In the genomic region with DNA sequence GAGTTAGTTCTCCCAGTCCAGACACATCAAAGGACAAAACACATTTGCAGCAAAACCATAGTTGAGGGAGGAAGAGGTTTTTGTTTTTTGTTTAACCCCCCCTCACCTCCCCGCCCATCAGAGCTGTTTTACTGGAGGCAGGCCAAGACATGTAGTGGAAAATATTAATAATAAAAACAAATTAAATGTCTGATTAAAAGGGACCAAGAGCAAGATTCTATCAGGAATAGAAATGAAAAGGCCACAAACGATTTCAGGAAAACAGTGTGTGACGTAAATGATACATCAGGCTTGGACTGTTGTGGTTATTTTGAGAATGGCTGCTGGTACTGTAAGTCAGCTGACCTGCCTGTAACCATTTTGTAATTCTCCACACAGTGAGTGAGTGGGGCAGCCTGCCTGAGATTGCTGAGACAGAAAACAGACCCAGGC, we compare ENCODE assay signal across 8 mouse cellular contexts.
A peak's percentile ranks its signal among the peaks of the same experiment; 100 is the strongest.
DNase-seq lines count a peak whose midpoint lies in the region; ATAC-seq and TF ChIP-seq lines count a peak whose summit lies in the region.

No protein-coding gene starts in this region.

- H3K4me2 ChIP-seq in midbrain, embryonic 14.5 days (ENCODE audit: low read length) = no peak overlapping the region
- no peak overlapping the region for H3K4me2 ChIP-seq in midbrain, embryonic 11.5 days
- peak overlapping the region; percentile 53 for H3K4me2 ChIP-seq in heart, embryonic 15.5 days
- peak overlapping the region; percentile 56 for H3K4me2 ChIP-seq in lung, postnatal 0 days (replicated peaks; ENCODE audit: low read depth, low read length)

- no peak for TF ChIP-seq CTCF in lung, postnatal 0 days (IDR thresholded peaks at IDR 0.05)

- no peak overlapping the region for H3K9ac ChIP-seq in midbrain, embryonic 14.5 days (replicated peaks; ENCODE audit: low read length)
- H3K9ac ChIP-seq in midbrain, embryonic 11.5 days (ENCODE audit: low read length) = no peak overlapping the region
- no peak overlapping the region for H3K9ac ChIP-seq in heart, embryonic 15.5 days
- no peak overlapping the region for H3K9ac ChIP-seq in lung, postnatal 0 days (replicated peaks; ENCODE audit: low read depth)

- H3K9me3 ChIP-seq in midbrain, embryonic 14.5 days (ENCODE audit: control insufficient read depth, low read length) = no peaks in the 10 kb centered on the region
- H3K9me3 ChIP-seq in midbrain, embryonic 11.5 days (ENCODE audit: control insufficient read depth, low read length) = no peaks in the 10 kb centered on the region
- no peaks in the 10 kb centered on the region for H3K9me3 ChIP-seq in heart, embryonic 15.5 days (replicated peaks)
- no peaks in the 10 kb centered on the region for H3K9me3 ChIP-seq in lung, postnatal 0 days (ENCODE audit: low read length)

- peak; percentile 38 for DNase-seq in midbrain, embryonic 14.5 days
- DNase-seq in midbrain, embryonic 11.5 days (ENCODE audit: low spot score, missing footprints) = no peak
- DNase-seq in cerebellum, adult 9-11 months = peak; percentile 57
- peak; percentile 80 for DNase-seq in lung, postnatal 0 days (ENCODE audit: low spot score)
- no peak for DNase-seq in layer of hippocampus, postnatal 36 days
- no peak for DNase-seq in left cerebral cortex, postnatal 4 days
- no peak for DNase-seq in thymus, postnatal 36 days

- no peak overlapping the region for H3K27ac ChIP-seq in midbrain, embryonic 14.5 days (replicated peaks; ENCODE audit: low read depth, low read length)
- no peak overlapping the region for H3K27ac ChIP-seq in midbrain, embryonic 11.5 days (ENCODE audit: low read depth, low read length)
- peak overlapping the region; percentile 81 for H3K27ac ChIP-seq in heart, embryonic 15.5 days
- peak overlapping the region; percentile 63 for H3K27ac ChIP-seq in lung, postnatal 0 days (ENCODE audit: low read length)

- peak; percentile 23; the same call in 1 of the 2 replicates for TF ChIP-seq EP300 in lung, postnatal 0 days (IDR thresholded peaks at IDR 0.05)

- peaks cover 25% of the 10 kb centered on the region for H3K4me1 ChIP-seq in midbrain, embryonic 14.5 days (ENCODE audit: control insufficient read depth, insufficient read depth, low read length)
- H3K4me1 ChIP-seq in midbrain, embryonic 11.5 days (ENCODE audit: control insufficient read depth, insufficient read depth, low read length) = no peaks in the 10 kb centered on the region; the same call in 1 of the 2 replicates
- peaks cover 16% of the 10 kb centered on the region for H3K4me1 ChIP-seq in heart, embryonic 15.5 days (replicated peaks)
- no peaks in the 10 kb centered on the region; the same call in 1 of the 2 replicates for H3K4me1 ChIP-seq in lung, postnatal 0 days (ENCODE audit: insufficient read depth, low read depth, low read length)

- no peak for ATAC-seq in midbrain, embryonic 14.5 days (ENCODE audit: low FRiP score, low TSS enrichment)
- ATAC-seq in midbrain, embryonic 11.5 days (ENCODE audit: low FRiP score) = no peak
- peak; percentile 80; the same call in 1 of the 2 replicates for ATAC-seq in heart, embryonic 15.5 days (replicated peaks; ENCODE audit: insufficient number of reproducible peaks, insufficient read depth, low FRiP score, low read depth)
- ATAC-seq in lung, postnatal 0 days = peak; percentile 77

- intact Hi-C loops in left cerebral cortex, postnatal 4 days (cut with DNase I) = no loop called here

- H3K27me3 ChIP-seq in midbrain, embryonic 14.5 days (ENCODE audit: control insufficient read depth, insufficient read depth, low read length) = no peaks in the 10 kb centered on the region
- no peaks in the 10 kb centered on the region for H3K27me3 ChIP-seq in midbrain, embryonic 11.5 days (ENCODE audit: control insufficient read depth, insufficient read depth, low read length)
- H3K27me3 ChIP-seq in heart, embryonic 15.5 days = no peaks in the 10 kb centered on the region
- no peaks in the 10 kb centered on the region for H3K27me3 ChIP-seq in lung, postnatal 0 days (replicated peaks; ENCODE audit: insufficient read depth, low read length)

- no peak overlapping the region for H3K4me3 ChIP-seq in midbrain, embryonic 14.5 days (replicated peaks; ENCODE audit: low read depth, low read length)
- no peak overlapping the region for H3K4me3 ChIP-seq in midbrain, embryonic 11.5 days (ENCODE audit: low read depth, low read length)
- H3K4me3 ChIP-seq in heart, embryonic 15.5 days = no peak overlapping the region
- no peak overlapping the region for H3K4me3 ChIP-seq in lung, postnatal 0 days (ENCODE audit: low read depth, low read length)

- no peaks in the 10 kb centered on the region for H3K36me3 ChIP-seq in midbrain, embryonic 14.5 days (ENCODE audit: control insufficient read depth, insufficient read depth, low read length)
- no peaks in the 10 kb centered on the region for H3K36me3 ChIP-seq in midbrain, embryonic 11.5 days (ENCODE audit: control insufficient read depth, insufficient read depth, low read length)
- H3K36me3 ChIP-seq in heart, embryonic 15.5 days = no peaks in the 10 kb centered on the region
- H3K36me3 ChIP-seq in lung, postnatal 0 days (ENCODE audit: insufficient read depth, low read length) = no peaks in the 10 kb centered on the region

- 42% methylated on average over 3 of the region's 3 CpGs for WGBS in midbrain, embryonic 14.5 days
- WGBS in midbrain, embryonic 11.5 days = 73% methylated on average over 3 of the region's 3 CpGs
- WGBS in heart, embryonic 15.5 days = 14% methylated on average over 3 of the region's 3 CpGs
- 32% methylated on average over 3 of the region's 3 CpGs for WGBS in lung, postnatal 0 days

Comparison
In these comparisons a context has a peak if more than half of its experiments do, and no peak if none do; other contexts are left out.
1. DNase-seq: peak in midbrain, embryonic 14.5 days (single experiment), cerebellum, adult 9-11 months (single experiment) and lung, postnatal 0 days (single experiment); none in midbrain, embryonic 11.5 days (single experiment), layer of hippocampus, postnatal 36 days (0 of 2), left cerebral cortex, postnatal 4 days (single experiment) and thymus, postnatal 36 days (0 of 2).
2. ATAC-seq: peak in heart, embryonic 15.5 days (single experiment) and lung, postnatal 0 days (single experiment); none in midbrain, embryonic 14.5 days (single experiment) and midbrain, embryonic 11.5 days (single experiment).
3. H3K27ac ChIP-seq: peak in heart, embryonic 15.5 days (single experiment) and lung, postnatal 0 days (single experiment); none in midbrain, embryonic 14.5 days (single experiment) and midbrain, embryonic 11.5 days (single experiment).
4. H3K4me2 ChIP-seq: peak in heart, embryonic 15.5 days (single experiment) and lung, postnatal 0 days (single experiment); none in midbrain, embryonic 14.5 days (single experiment) and midbrain, embryonic 11.5 days (single experiment).